Mouse (Mus musculus): ENCODE measurements around the gene Neu1. TPM values are rescaled to one million over a fixed set of nuclear protein-coding genes. Genes with fewer than 3 reads are reported as not detected.
A peak's percentile ranks its signal among the peaks of the same experiment; 100 is the strongest.
"Not testable (repeated sequence)": the region's sequence is repeated elsewhere in the genome, so short reads cannot be mapped to it uniquely, and the experiment has no call there.

Neu1 gene
- polyA plus RNA-seq, 1 experiment: 41.3 TPM

- TF ChIP-seq GATA1 (IDR thresholded peaks at IDR 0.05; ENCODE audit: borderline replicate concordance, low read length): no peak
- TF ChIP-seq FLI1 (IDR thresholded peaks at IDR 0.05; ENCODE audit: low read length): no peak
- Histone ChIP-seq H3K9me3 (0 out of 2 replicates have a peak, but pooled peaks cover 3% of the 10 kb centered on the region), H3K36me3 (replicated peaks; ENCODE audit: low read length) (peaks cover under 1% of the 10 kb centered on the region), H3K4me3 (replicated peaks) (no peak overlapping the region), H3K27me3 (replicated peaks) (peaks cover 16% of the 10 kb centered on the region), H3K4me1 (peaks cover 23% of the 10 kb centered on the region)
Observed at GRCm38 (mm10) chr17:34955884-34956283, 24.8 kb downstream of the Neu1 start.

- H3K9me3 ChIP-seq: 0 out of 2 replicates have a peak, but pooled peaks cover 3% of the 10 kb centered on the region
- H3K27me3 ChIP-seq (replicated peaks): peaks cover 20% of the 10 kb centered on the region
- TF ChIP-seq GATA1 (IDR thresholded peaks at IDR 0.05; ENCODE audit: borderline replicate concordance, low read length): no peak
- no peak for TF ChIP-seq FLI1 (IDR thresholded peaks at IDR 0.05; ENCODE audit: low read length)
- peaks cover 18% of the 10 kb centered on the region for H3K4me1 ChIP-seq
- H3K4me3 ChIP-seq (replicated peaks): no peak overlapping the region
- H3K36me3 ChIP-seq (replicated peaks; ENCODE audit: low read length): no peaks in the 10 kb centered on the region
Observed at GRCm38 (mm10) chr17:34956340-34956739, 25.3 kb downstream of the Neu1 start.

DNA sequence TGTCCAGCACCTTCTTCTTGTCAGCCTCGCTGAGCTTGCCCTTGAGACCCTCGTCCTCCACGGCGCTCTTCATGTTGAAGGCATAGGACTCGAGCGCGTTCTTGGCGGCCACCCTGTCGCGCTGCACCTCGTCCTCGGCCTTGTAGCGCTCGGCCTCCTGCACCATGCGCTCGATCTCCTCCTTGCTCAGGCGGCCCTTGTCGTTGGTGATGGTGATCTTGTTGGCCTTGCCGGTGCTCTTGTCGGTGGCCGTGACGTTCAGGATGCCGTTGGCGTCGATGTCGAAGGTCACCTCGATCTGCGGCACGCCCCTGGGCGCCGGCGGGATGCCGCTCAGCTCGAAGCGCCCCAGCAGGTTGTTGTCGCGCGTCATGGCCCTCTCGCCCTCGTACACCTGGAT, 26.2 kb downstream of the Neu1 start:
- H3K27me3 ChIP-seq (replicated peaks): peaks cover 27% of the 10 kb centered on the region
- H3K4me3 ChIP-seq (replicated peaks): not testable (repeated sequence)

GRCm38 (mm10) chr17:34957966-34958365, 26.9 kb downstream of the Neu1 start:
- peaks cover 33% of the 10 kb centered on the region for H3K27me3 ChIP-seq (replicated peaks)
- peaks cover 15% of the 10 kb centered on the region for H3K4me1 ChIP-seq
- H3K9me3 ChIP-seq; H3K4me3 ChIP-seq (replicated peaks); H3K36me3 ChIP-seq (replicated peaks; ENCODE audit: low read length): not testable (repeated sequence)

More for the DNA sequence above, 26.2 kb downstream of the Neu1 start:
- not testable (repeated sequence) for H3K36me3 ChIP-seq (replicated peaks; ENCODE audit: low read length); H3K9me3 ChIP-seq
- H3K4me1 ChIP-seq: peaks cover 15% of the 10 kb centered on the region

GRCm38 (mm10) chr17:34958734-34959129, 27.7 kb downstream of the Neu1 start:
- not testable (repeated sequence) for H3K9me3 ChIP-seq; H3K36me3 ChIP-seq (replicated peaks; ENCODE audit: low read length)
- Histone ChIP-seq H3K4me1 (peaks cover 15% of the 10 kb centered on the region), H3K27me3 (replicated peaks) (peaks cover 39% of the 10 kb centered on the region), H3K4me3 (replicated peaks) (peak overlapping the region; percentile 89)

DNA sequence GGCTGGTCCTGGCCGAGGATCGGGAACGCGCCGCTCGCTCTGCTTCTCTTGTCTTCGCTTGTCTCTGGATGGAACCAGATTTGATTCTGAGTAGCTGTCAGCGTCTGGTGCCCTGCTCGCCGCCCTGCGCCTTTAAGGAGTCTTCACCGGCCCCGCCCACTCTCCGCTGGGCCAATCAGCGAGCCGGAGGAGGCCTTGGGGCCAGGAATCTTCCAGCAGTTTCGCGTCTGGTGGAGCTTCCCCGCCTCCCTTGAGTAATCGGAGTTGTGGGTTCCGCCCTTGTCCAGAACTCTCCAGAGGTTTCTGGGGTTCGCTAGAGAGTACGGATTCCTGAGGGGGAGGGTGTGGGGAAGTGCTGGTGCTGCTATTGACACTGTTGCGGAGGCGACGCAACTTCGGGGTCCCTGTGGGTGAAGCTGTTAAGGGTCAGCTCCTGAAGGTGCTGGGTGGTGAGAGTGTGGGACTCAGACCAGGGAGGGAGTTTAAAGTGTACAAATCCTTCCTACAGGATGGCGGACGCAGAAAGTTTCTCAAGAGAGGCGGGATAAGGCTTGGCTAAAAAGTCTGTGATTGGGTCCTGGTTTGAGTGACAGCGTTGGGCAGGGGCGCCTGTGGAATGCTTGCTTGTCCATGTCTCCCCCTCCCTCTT, 28.2 kb downstream of the Neu1 start, which contains the start of gene Hspa1b:
Gene Hspa1b (minus strand): TSS at position 109 of the 649 bp plus-strand sequence.
- not testable (repeated sequence) for H3K9me3 ChIP-seq; H3K36me3 ChIP-seq (replicated peaks; ENCODE audit: low read length)
- H3K4me1 ChIP-seq: peaks cover 16% of the 10 kb centered on the region
- peaks cover 42% of the 10 kb centered on the region for H3K27me3 ChIP-seq (replicated peaks)
- H3K4me3 ChIP-seq (replicated peaks): peak within 1 kb of the TSS; percentile 92

GRCm38 (mm10) chr17:34959881-34960515, 28.9 kb downstream of the Neu1 start:
- TF ChIP-seq GATA1 (IDR thresholded peaks at IDR 0.05; ENCODE audit: borderline replicate concordance, low read length) (no peak), FLI1 (IDR thresholded peaks at IDR 0.05; ENCODE audit: low read length) (no peak)
- Histone ChIP-seq H3K4me1 (peaks cover 23% of the 10 kb centered on the region), H3K27me3 (replicated peaks) (peaks cover 48% of the 10 kb centered on the region), H3K9me3 (0 out of 2 replicates have a peak, but pooled peaks cover 3% of the 10 kb centered on the region), H3K4me3 (replicated peaks) (peak overlapping the region; percentile 92), H3K36me3 (replicated peaks; ENCODE audit: low read length) (no peaks in the 10 kb centered on the region)

- H3K4me3 ChIP-seq (replicated peaks): no peak overlapping the region
- peaks cover 32% of the 10 kb centered on the region for H3K4me1 ChIP-seq
- H3K9me3 ChIP-seq: 0 out of 2 replicates have a peak, but pooled peaks cover 3% of the 10 kb centered on the region
- TF ChIP-seq FLI1 (IDR thresholded peaks at IDR 0.05; ENCODE audit: low read length): no peak
- TF ChIP-seq GATA1 (IDR thresholded peaks at IDR 0.05; ENCODE audit: borderline replicate concordance, low read length): no peak
- H3K36me3 ChIP-seq (replicated peaks; ENCODE audit: low read length): no peaks in the 10 kb centered on the region
- peaks cover 55% of the 10 kb centered on the region for H3K27me3 ChIP-seq (replicated peaks)
Observed at GRCm38 (mm10) chr17:34960702-34961493, 29.8 kb downstream of the Neu1 start.

DNA sequence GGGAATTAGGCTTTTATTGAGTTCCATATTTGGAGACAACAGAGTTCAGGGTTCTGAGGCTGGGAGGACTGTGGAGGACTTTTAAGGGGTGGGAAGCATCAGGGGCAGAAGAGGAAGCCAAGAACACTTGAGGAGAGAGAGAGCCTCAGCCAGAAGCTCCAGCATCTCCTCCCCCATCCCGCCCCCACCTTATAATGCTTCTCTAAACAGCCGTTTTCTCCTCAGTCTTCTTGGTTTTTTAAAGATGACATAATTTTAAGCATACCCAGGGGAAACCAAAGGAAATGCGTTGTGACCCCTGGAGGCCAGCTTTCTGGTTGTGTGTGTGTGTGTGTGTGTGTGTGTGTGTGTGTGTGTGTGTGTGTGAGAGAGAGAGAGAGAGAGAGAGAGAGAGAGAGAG, 31.1 kb downstream of the Neu1 start:
- Histone ChIP-seq H3K36me3 (replicated peaks; ENCODE audit: low read length) (no peaks in the 10 kb centered on the region), H3K4me3 (replicated peaks) (no peak overlapping the region), H3K4me1 (peaks cover 34% of the 10 kb centered on the region), H3K9me3 (0 out of 2 replicates have a peak, but pooled peaks cover 3% of the 10 kb centered on the region), H3K27me3 (replicated peaks) (peaks cover 57% of the 10 kb centered on the region)
- no peak for TF ChIP-seq FLI1 (IDR thresholded peaks at IDR 0.05; ENCODE audit: low read length)
- no peak for TF ChIP-seq GATA1 (IDR thresholded peaks at IDR 0.05; ENCODE audit: borderline replicate concordance, low read length)

DNA sequence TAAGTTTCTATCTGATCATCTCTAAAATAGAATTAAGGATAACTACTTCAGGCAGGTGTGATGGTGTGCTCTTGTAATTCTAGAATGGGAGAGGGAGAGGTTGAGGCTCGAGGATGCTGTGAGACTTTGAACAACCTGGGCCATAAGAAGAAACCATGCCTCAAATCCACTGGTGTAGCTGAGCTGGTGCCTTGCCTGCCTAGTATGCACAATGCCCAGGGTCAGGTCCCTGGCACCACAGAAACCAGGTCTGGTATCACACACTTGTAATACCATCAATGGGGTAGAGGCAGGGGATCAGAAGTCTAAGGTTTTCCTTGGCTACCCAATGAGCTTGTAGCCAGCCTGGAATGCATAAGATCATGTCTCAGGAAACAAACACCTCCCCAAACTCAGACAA, 31.8 kb downstream of the Neu1 start:
- H3K36me3 ChIP-seq (replicated peaks; ENCODE audit: low read length): no peaks in the 10 kb centered on the region
- H3K4me3 ChIP-seq (replicated peaks): no peak overlapping the region
- no peak for TF ChIP-seq GATA1 (IDR thresholded peaks at IDR 0.05; ENCODE audit: borderline replicate concordance, low read length)
- TF ChIP-seq FLI1 (IDR thresholded peaks at IDR 0.05; ENCODE audit: low read length): no peak
- H3K9me3 ChIP-seq: no peaks in the 10 kb centered on the region
- H3K27me3 ChIP-seq (replicated peaks): peaks cover 62% of the 10 kb centered on the region
- peaks cover 37% of the 10 kb centered on the region for H3K4me1 ChIP-seq
